Mouse (Mus musculus) frontal cortex, postnatal 10 days (tissue): Measurements from ENCODE around the gene Slc22a8.
A peak's percentile ranks its signal among the peaks of the same experiment; 100 is the strongest.

Source experiments
- DNase-seq, 2 experiments: peaks; one replicate each; pipeline ENCODE4 v3.0.0; 2022; ENCODE audit warnings: low spot score in 2 of 2, mixed read lengths in 1 of 2

The Slc22a8 gene

GRCm38 (mm10) chr19:8590954-8591353 lies at the start of gene Slc22a8:
Slc22a8 (plus strand) TSS chr19:8591254.
- DNase-seq, result no peak

GRCm38 (mm10) chr19:8558897-8559296 lies 32.2 kb upstream of the Slc22a8 start:
- DNase-seq, result no peak

GRCm38 (mm10) chr19:8564021-8564420 lies 27.0 kb upstream of the Slc22a8 start:
- DNase-seq, result no peak

GRCm38 (mm10) chr19:8564469-8564868 lies 26.6 kb upstream of the Slc22a8 start:
- no peak for DNase-seq

GRCm38 (mm10) chr19:8565262-8565661 lies 25.8 kb upstream of the Slc22a8 start:
- no peak for DNase-seq

- DNase-seq, result no peak
Observed at GRCm38 (mm10) chr19:8565985-8566384, 25.1 kb upstream of the Slc22a8 start.

- peak in 1 of 2 experiments; percentile 42 for DNase-seq
Observed at GRCm38 (mm10) chr19:8567104-8567880, 23.8 kb upstream of the Slc22a8 start.

GRCm38 (mm10) chr19:8569453-8569863 lies 21.6 kb upstream of the Slc22a8 start:
- no peak for DNase-seq

- DNase-seq, result no peak
Observed at GRCm38 (mm10) chr19:8570341-8571040, 20.6 kb upstream of the Slc22a8 start.

GRCm38 (mm10) chr19:8571746-8572145 lies 19.3 kb upstream of the Slc22a8 start:
- DNase-seq, result no peak

- DNase-seq, result no peak
Observed at GRCm38 (mm10) chr19:8572485-8572884, 18.6 kb upstream of the Slc22a8 start.

GRCm38 (mm10) chr19:8577432-8577831 lies 13.6 kb upstream of the Slc22a8 start:
- DNase-seq, result no peak

GRCm38 (mm10) chr19:8578293-8578969 lies 12.6 kb upstream of the Slc22a8 start:
- peak; percentile 79 to 85 for DNase-seq

GRCm38 (mm10) chr19:8578970-8579342 lies 12.1 kb upstream of the Slc22a8 start:
- DNase-seq, result no peak

GRCm38 (mm10) chr19:8585298-8585697 lies 5.8 kb upstream of the Slc22a8 start:
- DNase-seq, result no peak

GRCm38 (mm10) chr19:8585899-8586298 lies 5.2 kb upstream of the Slc22a8 start:
- DNase-seq, result no peak

GRCm38 (mm10) chr19:8586350-8586749 lies 4.7 kb upstream of the Slc22a8 start:
- no peak for DNase-seq

GRCm38 (mm10) chr19:8587315-8587714 lies 3.7 kb upstream of the Slc22a8 start:
- DNase-seq, result no peak

- DNase-seq, result no peak
Observed at GRCm38 (mm10) chr19:8592155-8592554, 1.1 kb downstream of the Slc22a8 start.

GRCm38 (mm10) chr19:8592873-8593408 lies 1.9 kb downstream of the Slc22a8 start:
- no peak for DNase-seq

GRCm38 (mm10) chr19:8593833-8594232 lies 2.8 kb downstream of the Slc22a8 start:
- no peak for DNase-seq

GRCm38 (mm10) chr19:8594518-8594917 lies 3.5 kb downstream of the Slc22a8 start:
- DNase-seq, result no peak
